Mouse (Mus musculus): ENCODE data around the gene Tlk1. TPM values are rescaled to one million over a fixed set of nuclear protein-coding genes. Genes with fewer than 3 reads are reported as not detected.
A peak's percentile ranks its signal among the peaks of the same experiment; 100 is the strongest.

Gene Tlk1
- polyA plus RNA-seq, 1 experiment from 2014 or later, result 36.4 TPM

- no peak overlapping the region for H3K4me2 ChIP-seq
- DNase-seq, result no peak
- no peaks in the 10 kb centered on the region for H3K36me3 ChIP-seq (ENCODE audit: insufficient read depth)
- no peak overlapping the region for H3K4me3 ChIP-seq (ENCODE audit: low read depth, low read length)
- no peak overlapping the region for H3K9ac ChIP-seq
- no peak for TF ChIP-seq CTCF (IDR thresholded peaks at IDR 0.05; ENCODE audit: low read depth)
- no peak overlapping the region for H3K27ac ChIP-seq (ENCODE audit: low read depth)
- ATAC-seq (ENCODE audit: insufficient read depth), result no peak
- H3K9me3 ChIP-seq (ENCODE audit: low read depth, low read length), result no peaks in the 10 kb centered on the region
- 44% methylated on average over 1 of the region's 1 CpGs for WGBS
- no peaks in the 10 kb centered on the region for H3K4me1 ChIP-seq (ENCODE audit: insufficient read depth)
- H3K27me3 ChIP-seq (ENCODE audit: insufficient read depth, low read length), result no peaks in the 10 kb centered on the region
Observed at GRCm38 (mm10) chr2:70833261-70833660, 7.7 kb upstream of the Tlk1 start.

GRCm38 (mm10) chr2:70831709-70832350, 6.3 kb upstream of the Tlk1 start:
- Histone ChIP-seq H3K36me3 (ENCODE audit: insufficient read depth) (no peaks in the 10 kb centered on the region), H3K27me3 (ENCODE audit: insufficient read depth, low read length) (no peaks in the 10 kb centered on the region), H3K4me1 (ENCODE audit: insufficient read depth) (no peaks in the 10 kb centered on the region), H3K9ac (no peak overlapping the region), H3K4me3 (ENCODE audit: low read depth, low read length) (no peak overlapping the region), H3K9me3 (ENCODE audit: low read depth, low read length) (no peaks in the 10 kb centered on the region), H3K27ac (ENCODE audit: low read depth) (no peak overlapping the region), H3K4me2 (no peak overlapping the region)
- WGBS, result 77% methylated on average over 10 of the region's 10 CpGs
- no peak for DNase-seq
- ATAC-seq (ENCODE audit: insufficient read depth), result no peak
- no peak for TF ChIP-seq CTCF (IDR thresholded peaks at IDR 0.05; ENCODE audit: low read depth)

GRCm38 (mm10) chr2:70830683-70831082, 5.2 kb upstream of the Tlk1 start:
- Histone ChIP-seq H3K27ac (ENCODE audit: low read depth) (no peak overlapping the region), H3K9me3 (ENCODE audit: low read depth, low read length) (no peaks in the 10 kb centered on the region), H3K4me3 (ENCODE audit: low read depth, low read length) (no peak overlapping the region), H3K4me1 (ENCODE audit: insufficient read depth) (no peaks in the 10 kb centered on the region), H3K9ac (no peak overlapping the region), H3K36me3 (ENCODE audit: insufficient read depth) (no peaks in the 10 kb centered on the region), H3K27me3 (ENCODE audit: insufficient read depth, low read length) (no peaks in the 10 kb centered on the region), H3K4me2 (no peak overlapping the region)
- no peak for ATAC-seq (ENCODE audit: insufficient read depth)
- TF ChIP-seq CTCF (IDR thresholded peaks at IDR 0.05; ENCODE audit: low read depth), result no peak
- 40% methylated on average over 2 of the region's 2 CpGs for WGBS
- DNase-seq, result no peak

DNA sequence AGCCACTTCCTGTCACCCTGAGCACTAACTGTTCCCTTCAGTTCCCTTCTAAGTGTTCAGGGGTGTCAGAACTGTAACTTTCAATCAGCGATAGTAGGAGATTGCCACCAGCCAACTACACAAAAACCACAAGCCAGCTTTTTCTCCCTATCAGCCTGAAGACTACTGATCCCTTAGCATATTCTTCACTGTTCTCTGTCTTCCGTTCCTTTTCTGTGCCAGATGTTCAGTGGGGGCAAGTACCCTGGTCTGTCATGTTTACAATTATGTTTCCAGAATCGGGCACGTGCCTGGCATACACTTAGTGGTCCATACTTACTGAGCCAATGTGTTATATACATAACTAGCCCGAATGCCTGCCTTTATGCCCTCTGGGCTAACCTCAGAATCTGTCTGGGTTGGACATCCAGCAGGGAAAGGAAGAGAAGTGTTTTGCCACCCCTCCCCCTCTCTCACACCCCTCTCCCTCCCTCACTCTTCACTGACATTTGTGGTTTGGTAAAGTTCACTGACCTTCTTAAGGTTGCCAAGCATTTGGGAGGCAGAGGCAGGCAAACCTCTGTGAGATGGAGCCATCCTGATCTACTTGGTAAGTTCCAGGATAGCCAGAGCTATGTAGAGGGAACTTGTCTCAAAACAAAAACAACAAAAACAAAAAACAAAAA, 4.5 kb upstream of the Tlk1 start:
- ATAC-seq (ENCODE audit: insufficient read depth) (no peak), DNase-seq (no peak)
- Histone ChIP-seq H3K9me3 (ENCODE audit: low read depth, low read length) (no peaks in the 10 kb centered on the region), H3K4me3 (ENCODE audit: low read depth, low read length) (no peak overlapping the region), H3K27ac (ENCODE audit: low read depth) (no peak overlapping the region), H3K4me2 (no peak overlapping the region), H3K27me3 (ENCODE audit: insufficient read depth, low read length) (no peaks in the 10 kb centered on the region), H3K9ac (no peak overlapping the region), H3K36me3 (ENCODE audit: insufficient read depth) (no peaks in the 10 kb centered on the region), H3K4me1 (ENCODE audit: insufficient read depth) (no peaks in the 10 kb centered on the region)
- 82% methylated on average over 5 of the region's 5 CpGs for WGBS
- TF ChIP-seq CTCF (IDR thresholded peaks at IDR 0.05; ENCODE audit: low read depth), result no peak

GRCm38 (mm10) chr2:70827780-70828179, 2.3 kb upstream of the Tlk1 start:
- Histone ChIP-seq H3K9ac (no peak overlapping the region), H3K4me2 (no peak overlapping the region), H3K4me3 (ENCODE audit: low read depth, low read length) (no peak overlapping the region), H3K9me3 (ENCODE audit: low read depth, low read length) (no peaks in the 10 kb centered on the region), H3K36me3 (ENCODE audit: insufficient read depth) (no peaks in the 10 kb centered on the region), H3K4me1 (ENCODE audit: insufficient read depth) (0 out of 2 replicates have a peak, but pooled peaks cover 3% of the 10 kb centered on the region), H3K27ac (ENCODE audit: low read depth) (no peak overlapping the region), H3K27me3 (ENCODE audit: insufficient read depth, low read length) (no peaks in the 10 kb centered on the region)
- ATAC-seq (ENCODE audit: insufficient read depth), result no peak
- WGBS, result 79% methylated on average over 8 of the region's 8 CpGs
- DNase-seq, result no peak
- no peak for TF ChIP-seq CTCF (IDR thresholded peaks at IDR 0.05; ENCODE audit: low read depth)

DNA sequence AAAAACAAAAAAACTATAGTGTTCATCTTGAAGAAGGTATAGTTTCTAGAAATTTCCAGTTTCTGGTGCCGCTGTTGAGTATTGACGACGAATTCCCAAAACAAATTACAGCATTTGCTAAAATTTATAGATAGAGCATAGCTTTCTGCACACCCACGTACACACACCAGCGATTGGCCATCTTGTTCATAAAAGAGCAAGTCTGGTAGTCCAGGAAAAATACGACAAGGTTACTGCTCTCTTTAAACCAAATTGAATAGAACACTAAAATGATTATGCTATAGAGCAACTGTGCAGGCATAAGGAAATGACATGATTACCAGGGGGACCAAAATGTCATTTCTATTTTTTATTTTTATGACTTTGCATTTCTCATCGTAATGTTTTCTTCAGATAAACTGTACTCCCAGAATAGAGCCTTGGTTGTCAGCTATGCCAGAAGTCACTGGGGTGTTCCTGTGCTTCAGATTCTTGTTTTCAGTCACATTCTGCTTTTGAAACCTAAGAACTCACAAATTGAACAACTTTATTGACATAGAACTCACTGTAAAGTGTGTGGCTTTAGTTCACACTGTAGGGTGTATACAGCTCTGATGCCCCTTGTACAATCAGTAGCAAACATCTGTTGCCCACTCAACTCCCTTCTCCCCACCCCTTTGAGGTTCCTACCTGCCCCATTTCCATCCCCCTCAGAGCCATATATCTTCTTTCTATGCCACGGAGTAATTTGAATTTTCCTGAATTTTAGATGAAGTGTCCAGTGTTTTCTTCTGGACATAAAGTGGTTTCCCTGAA, 1.1 kb upstream of the Tlk1 start:
- no peak overlapping the region for H3K9ac ChIP-seq
- H3K4me1 ChIP-seq (ENCODE audit: insufficient read depth), result 0 out of 2 replicates have a peak, but pooled peaks cover 3% of the 10 kb centered on the region
- ATAC-seq (ENCODE audit: insufficient read depth) (no peak), DNase-seq (no peak)
- 77% methylated on average over 8 of the region's 8 CpGs for WGBS
- no peaks in the 10 kb centered on the region for H3K36me3 ChIP-seq (ENCODE audit: insufficient read depth)
- peak overlapping the region; percentile 92 for H3K4me3 ChIP-seq (ENCODE audit: low read depth, low read length)
- TF ChIP-seq CTCF (IDR thresholded peaks at IDR 0.05; ENCODE audit: low read depth), result no peak
- no peaks in the 10 kb centered on the region for H3K27me3 ChIP-seq (ENCODE audit: insufficient read depth, low read length)
- peak overlapping the region; percentile 77 for H3K4me2 ChIP-seq
- H3K9me3 ChIP-seq (ENCODE audit: low read depth, low read length), result no peaks in the 10 kb centered on the region
- H3K27ac ChIP-seq (ENCODE audit: low read depth), result no peak overlapping the region

DNA sequence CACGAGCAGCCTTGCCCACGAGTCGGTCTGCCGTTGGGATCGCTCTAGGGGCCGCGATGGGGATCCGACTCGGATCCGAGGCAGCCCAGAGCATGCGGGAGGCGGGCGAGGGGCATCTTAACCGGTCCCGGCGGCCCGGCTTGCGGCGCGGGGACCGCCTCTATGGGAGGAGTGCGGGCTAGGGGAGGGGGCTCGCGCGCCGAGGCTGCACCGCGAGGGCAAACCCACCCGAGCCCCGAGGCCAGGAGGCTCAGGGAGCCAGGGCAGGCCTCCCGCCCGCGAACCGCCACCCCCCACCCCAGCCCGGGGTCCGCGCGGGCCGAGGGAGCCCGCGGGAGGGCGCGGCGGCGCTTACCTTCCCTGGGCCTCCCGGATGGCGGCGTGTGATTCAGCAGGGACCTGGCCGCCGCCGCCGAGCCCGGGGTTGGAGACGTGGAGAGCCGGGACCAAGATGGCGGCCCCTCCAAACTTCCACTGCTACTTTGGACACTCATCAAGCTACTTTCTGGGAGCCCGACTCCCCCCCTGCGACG, 624 bp downstream of the Tlk1 start:
- whole genome bisulfite sequencing, result under 1% methylated on average over 58 of the region's 59 CpGs
- peak; percentile 78 for DNase-seq
- peak overlapping the region; percentile 77 for H3K4me2 ChIP-seq

More for the DNA sequence above, 624 bp downstream of the Tlk1 start:
- 0 out of 2 replicates have a peak, but pooled peaks cover 3% of the 10 kb centered on the region for H3K4me1 ChIP-seq (ENCODE audit: insufficient read depth)
- H3K36me3 ChIP-seq (ENCODE audit: insufficient read depth), result no peaks in the 10 kb centered on the region
- no peaks in the 10 kb centered on the region for H3K27me3 ChIP-seq (ENCODE audit: insufficient read depth, low read length)
- peak overlapping the region; percentile 92 for H3K4me3 ChIP-seq (ENCODE audit: low read depth, low read length)
- TF ChIP-seq CTCF (IDR thresholded peaks at IDR 0.05; ENCODE audit: low read depth), result no peak
- peak; percentile 76 for ATAC-seq (ENCODE audit: insufficient read depth)
- H3K9me3 ChIP-seq (ENCODE audit: low read depth, low read length), result no peaks in the 10 kb centered on the region
- H3K9ac ChIP-seq, result peak overlapping the region; percentile 98
- peak overlapping the region; percentile 100 for H3K27ac ChIP-seq (ENCODE audit: low read depth)

All from lung, embryonic 14.5 days (tissue).